ENCODE assay signal across 16 mouse cellular contexts in the genomic region with DNA sequence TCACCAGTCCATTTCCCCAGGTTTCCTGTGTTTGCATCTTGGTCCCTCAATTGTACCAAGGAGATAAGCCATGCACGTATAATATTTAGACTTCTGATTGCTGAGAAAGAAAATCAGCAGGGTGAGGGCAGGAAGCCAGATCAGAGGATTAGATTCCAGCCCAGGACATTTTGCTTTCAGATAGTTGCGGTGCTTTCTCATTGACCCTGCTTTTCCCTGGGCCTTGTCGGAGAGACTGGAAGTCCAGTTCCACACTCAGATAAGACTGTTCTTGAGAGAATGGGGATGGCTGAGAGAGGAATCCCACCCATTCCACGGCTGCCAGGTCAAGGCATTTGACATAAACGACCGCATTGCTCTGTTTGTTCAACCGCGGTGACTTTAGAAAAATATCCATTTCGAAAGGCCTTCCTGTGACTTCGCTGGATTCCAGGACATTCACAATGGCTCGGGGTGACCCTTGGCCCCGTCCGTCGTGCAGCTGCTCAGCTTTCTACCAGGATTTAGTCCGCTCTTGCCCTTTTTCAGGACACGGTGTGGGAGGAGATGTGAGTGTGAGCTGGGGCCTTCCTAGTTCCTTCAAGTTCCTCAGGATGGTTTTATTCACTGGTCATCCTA. TPM values are rescaled to one million over a fixed set of nuclear protein-coding genes. Genes with fewer than 3 reads are reported as not detected.
A peak's percentile ranks its signal among the peaks of the same experiment; 100 is the strongest.
DNase-seq lines count a peak whose midpoint lies in the region; ATAC-seq and TF ChIP-seq lines count a peak whose summit lies in the region.
"Had no signal": no experiment of that assay in that cellular context is flagged by ENCODE, and none has a peak within 500 bp of the region (broad histone marks: within the 10 kb centered on the region; RNA-seq: fewer than 3 reads in every experiment).

No protein-coding gene starts in this region.

- TF ChIP-seq CTCF in gastrocnemius, adult 2 months (IDR thresholded peaks at IDR 0.05) = no peak
- TF ChIP-seq CTCF in lung, adult 2 months (IDR thresholded peaks at IDR 0.05; ENCODE audit: insufficient read depth, low read length) = no peak

- no peaks in the 10 kb centered on the region for H3K9me3 ChIP-seq in heart, embryonic 13.5 days
- H3K9me3 ChIP-seq in lung, embryonic 16.5 days (ENCODE audit: control insufficient read depth, low read length) = no peaks in the 10 kb centered on the region
- H3K9me3 ChIP-seq: hindbrain, embryonic 13.5 days; liver, embryonic 13.5 days; midbrain, embryonic 15.5 days had no signal

- intact Hi-C loops in gastrocnemius, adult 2 months (cut with DNase I) = no loop called here
- intact Hi-C loops in gastrocnemius, postnatal 14 days (cut with DNase I; ENCODE audit: low total_unique reads) = no loop called here

- peaks cover 8% of the 10 kb centered on the region for H3K4me1 ChIP-seq in lung, adult 2 months (ENCODE audit: control insufficient read depth, insufficient read depth, low read length)
- H3K4me1 ChIP-seq in heart, embryonic 13.5 days = peaks cover 9% of the 10 kb centered on the region
- peaks cover 12% of the 10 kb centered on the region for H3K4me1 ChIP-seq in lung, embryonic 16.5 days (replicated peaks; ENCODE audit: control insufficient read depth, insufficient read depth, low read length)
- H3K4me1 ChIP-seq: hindbrain, embryonic 13.5 days; midbrain, embryonic 15.5 days had no signal

- WGBS in lung, adult 2 months = 40% methylated on average over 16 of the region's 16 CpGs
- WGBS in heart, embryonic 13.5 days = 50% methylated on average over 16 of the region's 16 CpGs
- WGBS in lung, embryonic 16.5 days = 26% methylated on average over 16 of the region's 16 CpGs

- no peak overlapping the region for H3K4me2 ChIP-seq in heart, embryonic 13.5 days
- no peak overlapping the region for H3K4me2 ChIP-seq in lung, embryonic 16.5 days (ENCODE audit: low read depth, low read length)
- H3K4me2 ChIP-seq: hindbrain, embryonic 13.5 days; liver, embryonic 13.5 days; midbrain, embryonic 15.5 days had no signal

- ATAC-seq in heart, embryonic 13.5 days (ENCODE audit: extremely low read depth, insufficient number of reproducible peaks, low FRiP score, low TSS enrichment) = no peak
- no peak for ATAC-seq in lung, embryonic 16.5 days (ENCODE audit: low read depth)
- ATAC-seq: activated CD4-positive, CD25-positive, alpha-beta regulatory T cell, adult 4 months; midbrain, embryonic 15.5 days had no signal

- no peaks in the 10 kb centered on the region for H3K36me3 ChIP-seq in heart, embryonic 13.5 days
- no peaks in the 10 kb centered on the region for H3K36me3 ChIP-seq in lung, embryonic 16.5 days (ENCODE audit: control insufficient read depth, insufficient read depth, low read length)
- H3K36me3 ChIP-seq: hindbrain, embryonic 13.5 days; liver, embryonic 13.5 days; midbrain, embryonic 15.5 days had no signal

- no peak for TF ChIP-seq POLR2A in lung, adult 2 months (IDR thresholded peaks at IDR 0.05; ENCODE audit: borderline replicate concordance, extremely low read depth, low read depth, low read length)

- DNase-seq in gastrocnemius, adult 2 months = no peak
- no peak for DNase-seq in gastrocnemius, postnatal 14 days
- DNase-seq in lung, adult 18-20 months = peak; percentile 53 to 69
- no peak for DNase-seq in lung, adult 2 months
- no peak for DNase-seq in thymus, postnatal 36 days
- DNase-seq in thymus, adult 18-20 months = no peak
- DNase-seq: B cell, adult 2 months; cerebellum, postnatal 14 days; liver, embryonic 13.5 days; thymus, postnatal 4 days had no signal

- peak overlapping the region; percentile 35; the same call in 1 of the 2 replicates for H3K27ac ChIP-seq in gastrocnemius, adult 2 months
- 0 out of 2 replicates have a peak overlapping the region, but pooled peaks have one; percentile 13 for H3K27ac ChIP-seq in heart, embryonic 13.5 days (replicated peaks)
- peak overlapping the region; percentile 39 for H3K27ac ChIP-seq in lung, embryonic 16.5 days (ENCODE audit: low read length)
- H3K27ac ChIP-seq: hindbrain, embryonic 13.5 days; left cerebral cortex, adult 2 months; liver, embryonic 13.5 days; midbrain, embryonic 15.5 days had no signal

- no peak overlapping the region for H3K4me3 ChIP-seq in gastrocnemius, adult 2 months
- no peak overlapping the region for H3K4me3 ChIP-seq in lung, adult 2 months (replicated peaks; ENCODE audit: extremely low read depth, low read depth, low read length)
- no peak overlapping the region for H3K4me3 ChIP-seq in heart, embryonic 13.5 days
- H3K4me3 ChIP-seq in lung, embryonic 16.5 days (ENCODE audit: low read length) = no peak overlapping the region
- H3K4me3 ChIP-seq: hindbrain, embryonic 13.5 days; left cerebral cortex, adult 2 months; liver, embryonic 13.5 days; midbrain, embryonic 15.5 days had no signal

- no peak overlapping the region for H3K9ac ChIP-seq in heart, embryonic 13.5 days
- no peak overlapping the region for H3K9ac ChIP-seq in lung, embryonic 16.5 days (ENCODE audit: low read length)
- H3K9ac ChIP-seq: hindbrain, embryonic 13.5 days; liver, embryonic 13.5 days; midbrain, embryonic 15.5 days had no signal

- peaks cover 15% of the 10 kb centered on the region for H3K27me3 ChIP-seq in heart, embryonic 13.5 days (replicated peaks)
- no peaks in the 10 kb centered on the region for H3K27me3 ChIP-seq in lung, embryonic 16.5 days (ENCODE audit: control insufficient read depth, insufficient read depth, low read depth, low read length)
- H3K27me3 ChIP-seq: liver, embryonic 13.5 days; midbrain, embryonic 15.5 days had no signal

RNA-seq across cellular contexts. Expression of a gene that starts 50.2 kb away (rescaled TPM):
- 10 to 100 TPM; 12.5 to 15.3 TPM for total RNA-seq in gastrocnemius, adult 2 months (2021)
- 10 to 100 TPM; 25.4 to 29.5 TPM for total RNA-seq in gastrocnemius, postnatal 14 days (2021)
- 421 and 464 TPM in 2 replicates for polyA plus RNA-seq in lung, adult 2 months (2012; rRNA removed)
- 13.6 and 16.8 TPM in 2 replicates for polyA plus RNA-seq in heart, embryonic 13.5 days (2015; fragmentation: Nextera tagmentation; extraction: Ambion mirVana)
- 21.6 and 22.2 TPM in 2 replicates for polyA plus RNA-seq in lung, embryonic 16.5 days (2015; fragmentation: Nextera tagmentation; extraction: Ambion mirVana)

Comparison
In these comparisons a context has a peak if more than half of its experiments do, and no peak if none do; other contexts are left out.
1. DNase-seq: peak in lung, adult 18-20 months (2 of 2); none in gastrocnemius, adult 2 months (single experiment), gastrocnemius, postnatal 14 days (single experiment), lung, adult 2 months (single experiment), thymus, postnatal 36 days (0 of 2) and thymus, adult 18-20 months (0 of 2).
2. RNA of a gene that starts 50.2 kb away (polyA plus RNA-seq): 421 to 464 TPM in lung, adult 2 months; 21.6 to 22.2 TPM in lung, embryonic 16.5 days and 13.6 to 16.8 TPM in heart, embryonic 13.5 days; every median in the first group is over 10 times any median in the second.
3. Peak in every context shown above with its lines, with median percentiles within 50 percentile points of each other: H3K27ac ChIP-seq.